Mouse (Mus musculus): Measurements from ENCODE around the gene Gm17655. TPM values are rescaled to one million over a fixed set of nuclear protein-coding genes. Genes with fewer than 3 reads are reported as not detected.
"Not testable (repeated sequence)": the region's sequence is repeated elsewhere in the genome, so short reads cannot be mapped to it uniquely, and the experiment has no call there.

Gm17655 gene
- total RNA-seq (2014; rRNA removed), result 0.54 and 0.65 TPM in 2 replicates
- polyA plus RNA-seq (2012; rRNA removed), result not detected in 2 replicates

DNA sequence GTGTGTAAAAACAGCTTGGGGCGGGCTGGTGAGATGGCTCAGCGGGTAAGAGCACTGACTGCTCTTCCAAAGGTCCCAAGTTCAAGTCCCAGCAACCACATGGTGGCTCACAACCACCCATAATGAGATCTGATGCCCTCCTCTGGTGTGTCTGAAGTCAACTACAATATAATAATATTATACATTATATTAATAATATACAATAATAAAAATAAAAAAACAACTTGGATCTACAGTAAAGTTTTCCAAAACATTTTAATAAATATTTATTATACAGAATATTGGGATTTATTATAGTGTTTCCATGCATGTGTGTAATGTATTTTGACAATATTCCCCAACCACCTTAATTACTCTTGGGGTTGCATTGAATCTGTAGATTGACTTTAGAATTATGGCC is at the start of gene Gm17655:
TSS of gene Gm17655 (minus strand) at position 101 of the 400 bp plus-strand sequence.
- not testable (repeated sequence) for H3K79me2 ChIP-seq (ENCODE audit: control insufficient read depth, insufficient read depth, low read length)
- WGBS, result 87% methylated on average over 2 of the region's 2 CpGs

DNA sequence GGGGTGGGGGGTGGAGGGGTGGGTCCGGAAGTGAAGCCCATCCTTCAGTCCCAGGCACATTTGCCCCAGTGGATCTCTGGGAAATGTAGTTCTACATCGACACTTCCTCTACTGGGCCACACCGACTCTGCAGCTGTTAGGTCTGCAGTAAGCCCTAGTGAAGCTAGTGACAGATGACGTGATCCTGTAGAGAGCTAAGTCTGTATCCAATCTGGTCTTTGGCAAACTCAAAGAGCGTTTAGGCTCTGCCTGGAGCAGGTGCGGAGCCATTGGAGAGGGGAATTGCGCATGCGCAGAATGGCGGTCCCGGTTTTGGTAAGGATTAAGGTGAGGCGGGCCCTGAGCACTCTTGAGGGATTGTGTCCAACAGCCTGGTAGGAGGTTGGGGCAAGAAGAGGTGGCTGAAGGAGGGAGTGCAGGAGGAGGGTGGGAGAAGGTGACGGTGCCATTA is 37.7 kb upstream of the Gm17655 start, which contains the start of gene Zfp605:
TSS of gene Zfp605 (plus strand) at position 102 of the 451 bp plus-strand sequence.
- no peaks in the 10 kb centered on the region; the same call in 1 of the 2 replicates for H3K27me3 ChIP-seq (ENCODE audit: control insufficient read depth, insufficient read depth, low read length)
- H3K36me3 ChIP-seq (ENCODE audit: control insufficient read depth, insufficient read depth, low read length), result peaks cover 13% of the 10 kb centered on the region
- peaks cover 6% of the 10 kb centered on the region; the same call in 1 of the 2 replicates for H3K4me1 ChIP-seq (ENCODE audit: control insufficient read depth, insufficient read depth, low read length)
- peak within 1 kb of the TSS; percentile 62 for H3K27ac ChIP-seq (replicated peaks; ENCODE audit: insufficient read depth, low read depth, low read length)
- peak; percentile 88 for DNase-seq (ENCODE audit: extremely low read depth, low read depth, low spot score)
- peak within 1 kb of the TSS; percentile 49 for H3K9ac ChIP-seq (ENCODE audit: low read depth, low read length)
- peaks cover 6% of the 10 kb centered on the region; the same call in 1 of the 2 replicates for H3K79me2 ChIP-seq (ENCODE audit: control insufficient read depth, insufficient read depth, low read length)
- H3K4me3 ChIP-seq (ENCODE audit: insufficient read depth, low read depth, low read length), result peak within 1 kb of the TSS; percentile 60
- TF ChIP-seq POLR2A (IDR thresholded peaks at IDR 0.05; ENCODE audit: extremely low read depth, insufficient read depth, low read length), result no peak
- WGBS, result under 1% methylated on average over 12 of the region's 12 CpGs

More for the DNA sequence above, at the start of gene Gm17655:
- not testable (repeated sequence) for H3K4me1 ChIP-seq (ENCODE audit: control insufficient read depth, insufficient read depth, low read length); H3K27me3 ChIP-seq (ENCODE audit: control insufficient read depth, insufficient read depth, low read length); H3K4me3 ChIP-seq (ENCODE audit: insufficient read depth, low read depth, low read length); DNase-seq (ENCODE audit: extremely low read depth, low read depth, low spot score); H3K36me3 ChIP-seq (ENCODE audit: control insufficient read depth, insufficient read depth, low read length); H3K27ac ChIP-seq (replicated peaks; ENCODE audit: insufficient read depth, low read depth, low read length); H3K9ac ChIP-seq (ENCODE audit: low read depth, low read length)

DNA sequence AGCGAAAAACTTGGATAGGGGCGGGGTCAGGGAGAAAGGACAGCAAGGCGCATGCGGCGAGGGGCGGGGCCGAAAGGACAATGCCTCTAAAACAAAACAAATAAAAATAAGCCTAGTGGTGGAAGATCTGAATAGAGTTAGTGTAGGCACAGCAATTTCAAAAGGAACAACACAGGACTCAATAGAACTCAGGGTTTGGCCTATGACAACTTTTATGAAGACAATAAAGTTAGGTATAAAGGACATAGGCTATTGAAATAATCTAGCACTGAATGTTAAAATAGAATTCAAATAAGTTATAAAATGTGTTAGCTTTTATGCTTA is 36.0 kb upstream of the Gm17655 start:
- 1% methylated on average over 7 of the region's 7 CpGs for WGBS
- Histone ChIP-seq H3K79me2 (ENCODE audit: control insufficient read depth, insufficient read depth, low read length) (peaks cover 6% of the 10 kb centered on the region; the same call in 1 of the 2 replicates), H3K9ac (ENCODE audit: low read depth, low read length) (no peak overlapping the region), H3K36me3 (ENCODE audit: control insufficient read depth, insufficient read depth, low read length) (peaks cover 17% of the 10 kb centered on the region), H3K27ac (replicated peaks; ENCODE audit: insufficient read depth, low read depth, low read length) (no peak overlapping the region), H3K4me3 (ENCODE audit: insufficient read depth, low read depth, low read length) (peak overlapping the region; percentile 85; the same call in 1 of the 2 replicates), H3K4me1 (ENCODE audit: control insufficient read depth, insufficient read depth, low read length) (peaks cover 6% of the 10 kb centered on the region; the same call in 1 of the 2 replicates), H3K27me3 (ENCODE audit: control insufficient read depth, insufficient read depth, low read length) (no peaks in the 10 kb centered on the region)
- TF ChIP-seq CTCF (IDR thresholded peaks at IDR 0.05; ENCODE audit: low read depth, low read length) (0 out of 2 replicates have a peak, but pooled peaks have one; percentile 7), POLR2A (IDR thresholded peaks at IDR 0.05; ENCODE audit: extremely low read depth, insufficient read depth, low read length) (no peak)
- no peak for DNase-seq (ENCODE audit: extremely low read depth, low read depth, low spot score)

DNA sequence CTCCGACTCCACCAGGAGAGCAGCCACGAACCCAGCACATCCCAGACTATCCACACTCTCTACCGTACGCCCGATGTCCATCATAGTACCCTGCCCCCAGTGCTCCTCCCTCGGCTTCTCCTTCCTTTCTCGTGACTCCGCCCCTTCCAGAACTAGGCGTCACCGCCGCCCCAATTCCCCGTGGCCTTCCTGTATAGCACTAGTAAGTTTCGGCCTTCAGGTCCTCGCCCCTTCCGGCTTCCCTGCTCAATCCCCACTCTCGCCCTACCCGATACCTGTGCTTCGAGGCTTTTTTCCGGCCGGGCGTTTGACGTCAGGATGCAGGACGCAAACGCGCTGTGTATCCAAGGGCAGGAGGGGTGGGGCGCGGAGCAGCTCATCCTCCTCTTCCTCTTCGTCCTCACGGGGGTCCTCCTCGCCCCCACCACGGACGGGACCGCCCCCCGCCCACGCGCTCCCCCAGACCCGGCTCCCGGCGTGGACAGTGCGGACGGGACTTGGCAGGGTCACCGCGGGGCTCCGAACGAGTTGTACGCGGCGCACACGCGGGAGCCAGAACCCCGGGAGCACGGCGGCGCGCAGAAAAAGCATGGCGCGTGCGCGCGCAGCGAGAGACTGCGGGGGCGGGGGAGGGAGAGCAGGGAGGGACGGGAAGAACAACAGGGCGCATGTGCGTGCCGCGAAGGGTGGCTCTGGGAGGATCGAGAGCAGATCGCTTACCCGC is 35.4 kb upstream of the Gm17655 start, which contains the start of gene Gtpbp6:
TSS of gene Gtpbp6 (minus strand) at position 617 of the 724 bp plus-strand sequence.
- Histone ChIP-seq H3K4me3 (ENCODE audit: insufficient read depth, low read depth, low read length) (peak within 1 kb of the TSS; percentile 85), H3K27me3 (ENCODE audit: control insufficient read depth, insufficient read depth, low read length) (no peaks in the 10 kb centered on the region), H3K4me1 (ENCODE audit: control insufficient read depth, insufficient read depth, low read length) (peaks cover 6% of the 10 kb centered on the region; the same call in 1 of the 2 replicates), H3K79me2 (ENCODE audit: control insufficient read depth, insufficient read depth, low read length) (peaks cover 6% of the 10 kb centered on the region; the same call in 1 of the 2 replicates), H3K9ac (ENCODE audit: low read depth, low read length) (peak within 1 kb of the TSS; percentile 86), H3K36me3 (ENCODE audit: control insufficient read depth, insufficient read depth, low read length) (peaks cover 12% of the 10 kb centered on the region), H3K27ac (replicated peaks; ENCODE audit: insufficient read depth, low read depth, low read length) (peak within 1 kb of the TSS; percentile 32)
- WGBS, result under 1% methylated on average over 71 of the region's 71 CpGs
- no peak for TF ChIP-seq CTCF (IDR thresholded peaks at IDR 0.05; ENCODE audit: low read depth, low read length)
- peak; percentile 32; the same call in 1 of the 2 replicates for TF ChIP-seq POLR2A (IDR thresholded peaks at IDR 0.05; ENCODE audit: extremely low read depth, insufficient read depth, low read length)
- DNase-seq (ENCODE audit: extremely low read depth, low read depth, low spot score), result peak; percentile 92

DNA sequence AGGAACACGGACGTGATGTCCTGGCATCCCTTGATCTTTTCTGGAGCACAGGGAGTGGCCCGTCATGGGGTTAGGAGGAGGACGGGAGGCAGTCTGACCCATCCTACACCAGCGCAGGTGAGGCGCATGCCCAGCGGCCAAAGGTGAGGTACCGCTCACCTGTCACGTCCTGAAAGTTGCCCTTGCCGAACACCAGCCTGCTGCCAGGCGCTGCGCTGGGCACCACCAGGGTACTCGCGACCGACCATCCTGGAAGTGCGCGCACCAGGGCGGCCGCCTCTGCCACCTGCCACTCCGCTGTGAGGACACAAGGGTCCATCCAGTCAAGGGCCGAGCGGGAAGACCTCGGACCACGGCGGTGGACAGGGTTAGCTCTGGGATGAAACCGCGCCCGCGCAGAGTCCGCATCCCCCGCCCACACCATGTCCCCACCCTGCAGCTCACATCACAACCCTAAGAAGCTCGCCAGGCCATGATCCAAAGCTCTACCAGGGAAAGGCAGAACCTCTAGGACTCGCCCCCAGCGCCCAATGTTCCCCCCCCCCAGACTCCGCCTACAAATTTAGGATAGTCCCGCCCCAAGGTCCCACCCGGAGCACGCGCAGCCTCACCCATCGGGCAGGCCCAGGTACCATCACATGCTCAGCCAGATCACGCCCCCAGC is 34.7 kb upstream of the Gm17655 start:
- TF ChIP-seq CTCF (IDR thresholded peaks at IDR 0.05; ENCODE audit: low read depth, low read length), result no peak
- Histone ChIP-seq H3K79me2 (ENCODE audit: control insufficient read depth, insufficient read depth, low read length) (peaks cover 6% of the 10 kb centered on the region; the same call in 1 of the 2 replicates), H3K4me3 (ENCODE audit: insufficient read depth, low read depth, low read length) (peak overlapping the region; percentile 85), H3K27ac (replicated peaks; ENCODE audit: insufficient read depth, low read depth, low read length) (peak overlapping the region; percentile 32), H3K9ac (ENCODE audit: low read depth, low read length) (peak overlapping the region; percentile 86), H3K27me3 (ENCODE audit: control insufficient read depth, insufficient read depth, low read length) (no peaks in the 10 kb centered on the region), H3K4me1 (ENCODE audit: control insufficient read depth, insufficient read depth, low read length) (peaks cover 6% of the 10 kb centered on the region; the same call in 1 of the 2 replicates), H3K36me3 (ENCODE audit: control insufficient read depth, insufficient read depth, low read length) (peaks cover 9% of the 10 kb centered on the region; the same call in 1 of the 2 replicates)
- DNase-seq (ENCODE audit: extremely low read depth, low read depth, low spot score), result no peak
- 23% methylated on average over 41 of the region's 41 CpGs for WGBS

All from liver, adult 2 months (tissue).